Mouse (Mus musculus) spleen, adult 2 months (tissue): ENCODE data around the gene Elmsan1.

Experiments
- CTCF ChIP-seq: fragments of 200-500 bp; IDR thresholded peaks from 2 replicates; pipeline ENCODE4 v1.5.1; 2011; ENCODE audit warnings: mild to moderate bottlenecking, inconsistent platforms; ENCODE audit not compliant: insufficient read depth, insufficient read length, insufficient replicate concordance; ENCODE audit errors: extremely low read depth
- POLR2A ChIP-seq: fragments of 200-500 bp; IDR thresholded peaks from 2 replicates; pipeline ENCODE4 v1.6.1; 2011; ENCODE audit warnings: low read depth, low read length, inconsistent platforms

DNA sequence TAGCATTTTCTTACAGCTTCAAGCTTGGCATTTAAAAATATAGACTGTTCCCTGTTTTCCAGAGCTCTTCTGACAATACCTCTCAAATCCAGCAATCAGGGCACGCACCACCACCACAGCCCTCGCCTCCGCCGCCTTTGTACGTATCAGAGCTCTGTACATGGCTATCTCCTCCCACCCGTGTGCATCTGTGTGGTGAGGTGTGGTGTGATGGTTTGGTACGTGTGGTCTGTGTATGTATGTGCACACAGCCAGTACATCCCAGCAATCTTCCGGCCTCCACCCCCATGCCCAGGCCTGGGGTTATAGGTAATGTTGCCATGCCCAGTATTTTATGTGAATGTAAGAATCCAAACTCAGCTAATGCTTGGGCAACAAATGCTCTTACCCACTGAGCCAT lies 14.0 kb downstream of the Elmsan1 start:
- TF ChIP-seq CTCF (no peak), POLR2A (no peak)
